Mouse (Mus musculus) MN1 (cell line): ENCODE measurements at regions not wholly inside any gene's neighbourhood (a gene's known extent, or its start where the extent isn't known, plus 50 kb on each side); places are given as distances from the start of the nearest gene placed in this dataset.

Source experiments
- DNase-seq: peaks from one replicate; pipeline ENCODE4 v3.0.0-alpha.2; 2016; ENCODE audit warnings: low spot score

GRCm38 (mm10) chrX:105346420-105346819 lies 153.2 kb upstream of the Cypt2 start:
- DNase-seq: no peak

DNA sequence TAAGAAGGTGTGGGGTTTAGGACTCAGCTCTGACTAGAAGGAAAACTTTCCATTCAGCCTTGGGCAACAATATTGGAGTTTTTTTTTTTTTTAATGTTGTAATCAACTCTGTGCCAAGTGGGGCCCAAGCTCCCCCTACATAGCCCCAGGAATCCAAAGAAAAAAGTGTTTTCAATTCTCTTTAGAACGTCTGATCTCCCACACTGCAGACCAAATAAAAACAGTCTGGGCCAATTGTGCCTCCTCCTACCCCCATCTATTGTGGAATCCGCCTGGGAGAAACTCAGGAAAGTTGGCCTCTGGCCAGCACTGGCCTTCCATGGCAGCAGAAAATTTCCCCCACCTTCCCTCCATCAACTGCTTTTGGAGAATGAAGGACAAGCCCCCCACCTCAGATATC lies 133.3 kb upstream of the Cypt2 start:
- no peak for DNase-seq

- no peak for DNase-seq
Measured at GRCm38 (mm10) chrX:105367979-105368378, 131.6 kb upstream of the Cypt2 start.

- DNase-seq: no peak
Measured at GRCm38 (mm10) chrX:105390506-105390905, 109.1 kb upstream of the Cypt2 start.

DNA sequence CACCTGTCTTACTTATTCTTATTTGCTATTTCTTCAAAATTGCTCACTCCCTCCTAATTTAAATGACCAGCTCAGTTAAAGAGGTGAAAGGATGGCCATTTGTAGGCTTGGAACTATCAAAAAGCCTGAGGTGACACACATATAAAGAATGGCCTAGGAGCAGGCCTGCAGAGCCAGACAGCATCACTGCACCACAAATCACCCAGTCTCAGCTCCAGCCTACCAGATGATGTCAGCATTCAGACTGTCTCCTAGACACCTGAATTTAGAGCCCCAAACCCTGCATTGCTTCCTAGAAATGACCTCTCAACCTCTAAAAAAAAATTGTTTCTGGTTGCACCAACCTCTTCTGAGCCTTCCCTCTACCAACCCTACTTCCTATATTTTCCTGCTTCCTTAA lies 108.5 kb upstream of the Cypt2 start:
- peak; percentile 12 for DNase-seq

GRCm38 (mm10) chrX:105391680-105392462 lies 107.7 kb upstream of the Cypt2 start:
- DNase-seq: peak; percentile 79

DNA sequence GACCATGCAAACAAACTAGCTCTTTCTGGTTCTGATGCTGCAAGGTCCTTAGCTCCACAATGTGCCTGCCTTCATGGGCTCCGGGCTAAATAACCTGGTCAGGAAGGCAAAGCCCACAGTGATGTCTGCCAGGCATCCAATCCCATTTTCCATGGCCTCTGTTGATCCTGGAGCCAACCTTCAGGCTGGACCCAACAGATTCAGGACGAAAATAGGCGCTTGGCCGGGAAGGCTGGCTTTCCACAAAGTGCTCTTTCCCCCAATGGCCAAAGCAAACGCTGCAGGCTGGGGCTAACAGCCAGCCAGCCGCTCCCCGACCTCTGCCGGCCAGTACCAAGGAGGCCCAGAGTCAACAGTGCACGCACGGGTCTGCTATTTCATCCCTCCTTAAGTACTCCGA lies 106.3 kb upstream of the Cypt2 start:
- DNase-seq: no peak

- no peak for DNase-seq
Measured at GRCm38 (mm10) chrX:105413351-105413750, 86.2 kb upstream of the Cypt2 start.

GRCm38 (mm10) chrX:105420976-105421375 lies 78.6 kb upstream of the Cypt2 start:
- no peak for DNase-seq
